Mouse (Mus musculus) stomach, postnatal 0 days (tissue): ENCODE measurements around the gene Rin2.

ENCODE experiments used
- CTCF ChIP-seq: IDR thresholded peaks from 2 replicates; pipeline ENCODE4 v1.5.1; 2016; ENCODE audit warnings: antibody characterized with exemption, low read depth, mild to moderate bottlenecking, moderate library complexity
- EP300 ChIP-seq: optimal IDR thresholded peaks from 2 replicates; pipeline ENCODE3; 2016; ENCODE audit warnings: antibody characterized with exemption

DNA sequence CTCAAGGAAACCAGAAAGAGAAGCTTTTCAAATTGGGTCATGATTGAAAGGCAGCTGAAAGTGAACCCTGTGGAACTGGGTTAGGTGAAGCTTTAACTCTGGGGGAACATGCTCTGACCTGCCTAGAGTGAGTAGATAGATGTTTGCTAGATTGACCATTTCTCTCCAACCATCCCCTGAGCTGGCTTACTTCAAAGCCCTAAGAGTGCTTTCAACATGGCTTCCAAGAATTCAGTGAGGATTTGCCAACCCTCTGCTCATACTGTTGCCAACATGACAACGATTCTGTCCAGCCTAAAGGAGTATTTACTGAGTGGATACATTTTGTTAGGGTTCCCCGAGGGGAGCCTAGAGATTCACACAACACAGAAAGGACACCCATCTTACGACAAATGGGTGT, 155.4 kb downstream of the Rin2 start:
- no peak for TF ChIP-seq EP300
- TF ChIP-seq CTCF = no peak
